Mouse (Mus musculus): ENCODE measurements at regions not wholly inside any gene's neighbourhood (a gene's known extent, or its start where the extent isn't known, plus 50 kb on each side); places are given as distances from the start of the nearest gene placed in this dataset.

- H3K36me3 ChIP-seq = no peaks in the 10 kb centered on the region
- H3K9me3 ChIP-seq = no peaks in the 10 kb centered on the region
- H3K4me2 ChIP-seq = no peak overlapping the region
- H3K4me1 ChIP-seq (replicated peaks) = no peaks in the 10 kb centered on the region
- 92% methylated on average over 9 of the region's 9 CpGs for WGBS
- no peak overlapping the region for H3K27ac ChIP-seq (replicated peaks)
- H3K4me3 ChIP-seq = no peak overlapping the region
- ATAC-seq (ENCODE audit: low FRiP score, low read depth) = no peak
- no peak overlapping the region for H3K9ac ChIP-seq
- no peaks in the 10 kb centered on the region for H3K27me3 ChIP-seq
Measured at GRCm38 (mm10) chr9:103813791-103814190, 52.2 kb upstream of the Tmem108 start.

- Histone ChIP-seq H3K27ac (replicated peaks) (no peak overlapping the region), H3K9ac (no peak overlapping the region), H3K4me3 (no peak overlapping the region), H3K4me1 (replicated peaks) (no peaks in the 10 kb centered on the region), H3K9me3 (no peaks in the 10 kb centered on the region), H3K4me2 (no peak overlapping the region), H3K27me3 (no peaks in the 10 kb centered on the region), H3K36me3 (no peaks in the 10 kb centered on the region)
- 85% methylated on average over 2 of the region's 2 CpGs for WGBS
- ATAC-seq (ENCODE audit: low FRiP score, low read depth) = no peak
Measured at GRCm38 (mm10) chr9:103818998-103819397, 57.4 kb upstream of the Tmem108 start.

GRCm38 (mm10) chr9:103821632-103822031 is 60.0 kb upstream of the Tmem108 start:
- H3K27me3 ChIP-seq = no peaks in the 10 kb centered on the region
- no peaks in the 10 kb centered on the region for H3K36me3 ChIP-seq
- H3K9ac ChIP-seq = no peak overlapping the region
- no peaks in the 10 kb centered on the region for H3K4me1 ChIP-seq (replicated peaks)
- H3K9me3 ChIP-seq = no peaks in the 10 kb centered on the region
- WGBS = 91% methylated on average over 3 of the region's 3 CpGs
- no peak overlapping the region for H3K4me3 ChIP-seq
- no peak overlapping the region for H3K27ac ChIP-seq (replicated peaks)
- H3K4me2 ChIP-seq = no peak overlapping the region
- no peak for ATAC-seq (ENCODE audit: low FRiP score, low read depth)

GRCm38 (mm10) chr9:103823491-103823890 is 61.9 kb upstream of the Tmem108 start:
- ATAC-seq (ENCODE audit: low FRiP score, low read depth) = no peak
- 31% methylated on average over 3 of the region's 3 CpGs for WGBS
- Histone ChIP-seq H3K9me3 (no peaks in the 10 kb centered on the region), H3K4me2 (no peak overlapping the region), H3K27ac (replicated peaks) (no peak overlapping the region), H3K4me1 (replicated peaks) (no peaks in the 10 kb centered on the region), H3K27me3 (no peaks in the 10 kb centered on the region), H3K9ac (no peak overlapping the region), H3K4me3 (no peak overlapping the region), H3K36me3 (no peaks in the 10 kb centered on the region)

GRCm38 (mm10) chr9:103841199-103841598 is 79.6 kb upstream of the Tmem108 start:
- no peak for ATAC-seq (ENCODE audit: low FRiP score, low read depth)
- Histone ChIP-seq H3K9me3 (no peaks in the 10 kb centered on the region), H3K4me1 (replicated peaks) (no peaks in the 10 kb centered on the region), H3K4me2 (no peak overlapping the region), H3K4me3 (no peak overlapping the region), H3K36me3 (no peaks in the 10 kb centered on the region), H3K9ac (no peak overlapping the region), H3K27ac (replicated peaks) (no peak overlapping the region), H3K27me3 (no peaks in the 10 kb centered on the region)
- 78% methylated on average over 3 of the region's 3 CpGs for WGBS

GRCm38 (mm10) chr9:103843836-103844235 is 82.2 kb upstream of the Tmem108 start:
- no peaks in the 10 kb centered on the region for H3K9me3 ChIP-seq
- H3K4me2 ChIP-seq = no peak overlapping the region
- H3K9ac ChIP-seq = no peak overlapping the region
- H3K27me3 ChIP-seq = no peaks in the 10 kb centered on the region
- H3K27ac ChIP-seq (replicated peaks) = no peak overlapping the region
- ATAC-seq (ENCODE audit: low FRiP score, low read depth) = no peak
- H3K4me3 ChIP-seq = no peak overlapping the region
- no peaks in the 10 kb centered on the region for H3K36me3 ChIP-seq
- H3K4me1 ChIP-seq (replicated peaks) = no peaks in the 10 kb centered on the region
- 66% methylated on average over 8 of the region's 8 CpGs for WGBS

GRCm38 (mm10) chr9:103845916-103846457 is 84.3 kb upstream of the Tmem108 start:
- no peak for ATAC-seq (ENCODE audit: low FRiP score, low read depth)
- Histone ChIP-seq H3K9ac (no peak overlapping the region), H3K4me2 (no peak overlapping the region), H3K27me3 (no peaks in the 10 kb centered on the region), H3K27ac (replicated peaks) (no peak overlapping the region), H3K36me3 (no peaks in the 10 kb centered on the region), H3K4me3 (no peak overlapping the region), H3K4me1 (replicated peaks) (no peaks in the 10 kb centered on the region), H3K9me3 (no peaks in the 10 kb centered on the region)
- WGBS = 72% methylated on average over 6 of the region's 6 CpGs

- WGBS = 70% methylated on average over 7 of the region's 7 CpGs
- no peak overlapping the region for H3K4me3 ChIP-seq
- no peaks in the 10 kb centered on the region for H3K27me3 ChIP-seq
- H3K9ac ChIP-seq = no peak overlapping the region
- H3K9me3 ChIP-seq = no peaks in the 10 kb centered on the region
- no peaks in the 10 kb centered on the region for H3K36me3 ChIP-seq
- no peak overlapping the region for H3K4me2 ChIP-seq
- no peak overlapping the region for H3K27ac ChIP-seq (replicated peaks)
- ATAC-seq (ENCODE audit: low FRiP score, low read depth) = no peak
- no peaks in the 10 kb centered on the region for H3K4me1 ChIP-seq (replicated peaks)
Measured at GRCm38 (mm10) chr9:103847931-103848330, 86.3 kb upstream of the Tmem108 start.

GRCm38 (mm10) chr9:103849079-103849478 is 87.4 kb upstream of the Tmem108 start:
- Histone ChIP-seq H3K27me3 (no peaks in the 10 kb centered on the region), H3K4me1 (replicated peaks) (no peaks in the 10 kb centered on the region), H3K9me3 (no peaks in the 10 kb centered on the region), H3K4me3 (no peak overlapping the region), H3K36me3 (no peaks in the 10 kb centered on the region), H3K27ac (replicated peaks) (no peak overlapping the region), H3K4me2 (no peak overlapping the region), H3K9ac (no peak overlapping the region)
- WGBS = 80% methylated on average over 3 of the region's 3 CpGs
- no peak for ATAC-seq (ENCODE audit: low FRiP score, low read depth)

GRCm38 (mm10) chr9:103852691-103853090 is 91.1 kb upstream of the Tmem108 start:
- no peak overlapping the region for H3K27ac ChIP-seq (replicated peaks)
- H3K4me2 ChIP-seq = no peak overlapping the region
- H3K4me3 ChIP-seq = no peak overlapping the region
- WGBS = 71% methylated on average over 2 of the region's 2 CpGs
- no peaks in the 10 kb centered on the region for H3K9me3 ChIP-seq
- no peak overlapping the region for H3K9ac ChIP-seq
- no peaks in the 10 kb centered on the region for H3K27me3 ChIP-seq
- no peaks in the 10 kb centered on the region for H3K36me3 ChIP-seq
- ATAC-seq (ENCODE audit: low FRiP score, low read depth) = no peak
- H3K4me1 ChIP-seq (replicated peaks) = no peaks in the 10 kb centered on the region

- ATAC-seq (ENCODE audit: low FRiP score, low read depth) = no peak
- H3K27ac ChIP-seq (replicated peaks) = no peak overlapping the region
- H3K27me3 ChIP-seq = no peaks in the 10 kb centered on the region
- no peak overlapping the region for H3K9ac ChIP-seq
- H3K4me2 ChIP-seq = no peak overlapping the region
- H3K4me1 ChIP-seq (replicated peaks) = no peaks in the 10 kb centered on the region
- no peaks in the 10 kb centered on the region for H3K9me3 ChIP-seq
- WGBS = 72% methylated on average over 12 of the region's 12 CpGs
- H3K4me3 ChIP-seq = no peak overlapping the region
- H3K36me3 ChIP-seq = no peaks in the 10 kb centered on the region
Measured at GRCm38 (mm10) chr9:103860658-103861377, 99.2 kb upstream of the Tmem108 start.

GRCm38 (mm10) chr9:103862493-103862892 is 100.9 kb upstream of the Tmem108 start:
- Histone ChIP-seq H3K9ac (no peak overlapping the region), H3K9me3 (no peaks in the 10 kb centered on the region), H3K36me3 (no peaks in the 10 kb centered on the region), H3K4me3 (no peak overlapping the region), H3K4me2 (no peak overlapping the region), H3K27ac (replicated peaks) (no peak overlapping the region), H3K27me3 (no peaks in the 10 kb centered on the region), H3K4me1 (replicated peaks) (no peaks in the 10 kb centered on the region)
- no peak for ATAC-seq (ENCODE audit: low FRiP score, low read depth)
- WGBS = 93% methylated on average over 7 of the region's 7 CpGs
